Mouse (Mus musculus): ENCODE data around the gene Mtcl1. TPM values are rescaled to one million over a fixed set of nuclear protein-coding genes. Genes with fewer than 3 reads are reported as not detected.

Mtcl1 gene
- total RNA-seq, 2 experiments from 2014 or later, result 31.7 to 44.8 TPM

DNA sequence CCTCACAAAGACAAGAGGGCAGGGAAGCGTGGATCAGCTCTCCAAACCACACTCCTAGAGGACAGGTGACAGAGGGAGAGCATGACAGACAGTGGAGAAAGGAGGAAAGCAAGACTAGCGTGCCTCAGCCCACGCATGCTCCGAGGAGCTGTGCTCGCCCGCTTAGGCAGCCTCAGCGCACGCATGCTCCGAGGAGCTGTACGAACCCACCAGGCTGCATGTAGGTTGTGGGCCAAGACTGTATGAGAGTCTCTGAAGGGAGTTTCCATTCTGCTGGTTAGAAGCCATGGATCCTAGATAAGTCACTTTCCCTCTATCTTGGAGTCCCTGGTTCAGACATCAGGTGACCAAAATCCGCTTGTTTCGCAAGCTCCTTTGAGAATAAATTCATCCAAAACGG lies 29.8 kb upstream of the Mtcl1 start:
- TF ChIP-seq CTCF (conservative IDR thresholded peaks at IDR 0.05), result no peak
- Histone ChIP-seq H3K27ac (peak overlapping the region; percentile 28; the same call in 1 of the 2 replicates), H3K4me3 (no peak overlapping the region)
- no peak for DNase-seq (ENCODE audit: low spot score in 2 of 2)

DNA sequence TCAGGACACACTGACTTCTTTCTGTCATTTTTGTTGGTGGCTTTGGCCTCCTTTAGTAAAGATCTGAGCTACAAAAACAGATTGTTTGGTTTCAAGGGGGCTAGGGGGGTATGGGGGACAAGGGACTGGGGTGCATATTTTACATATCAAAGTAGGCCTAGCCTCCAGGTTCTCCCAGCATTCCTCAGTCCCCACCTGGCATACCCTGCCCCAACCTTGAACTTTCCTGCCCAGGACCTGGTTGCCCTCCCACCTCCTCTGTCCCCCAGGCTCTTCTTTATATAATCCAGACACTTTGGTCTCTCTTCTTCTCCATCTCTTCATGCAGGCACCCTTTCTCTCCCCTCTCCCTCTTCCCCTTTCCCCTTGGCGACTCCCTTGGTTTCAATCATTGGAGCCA lies 23.7 kb upstream of the Mtcl1 start:
- no peak for DNase-seq (ENCODE audit: low spot score in 2 of 2)
- TF ChIP-seq CTCF (conservative IDR thresholded peaks at IDR 0.05), result no peak
- Histone ChIP-seq H3K27ac (no peak overlapping the region), H3K4me3 (no peak overlapping the region)

DNA sequence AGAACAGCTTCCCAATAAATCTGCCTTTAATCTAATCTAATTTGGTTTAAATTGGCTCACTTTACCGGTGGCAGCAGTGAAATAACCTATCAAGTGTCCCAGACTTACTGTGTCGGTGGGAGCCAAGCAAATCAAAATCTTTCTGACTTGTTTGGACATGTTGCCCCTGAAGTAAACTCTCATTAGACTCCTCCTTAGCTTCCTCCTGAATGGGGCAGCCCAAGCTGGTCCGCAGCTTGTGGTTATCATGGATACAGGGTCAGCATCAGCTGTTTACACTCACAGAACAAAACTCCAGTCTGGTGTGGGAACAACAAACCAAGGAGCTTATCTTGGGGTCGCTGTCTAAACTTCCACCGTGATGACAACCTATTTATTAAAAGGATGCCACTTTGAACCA lies 22.2 kb upstream of the Mtcl1 start:
- DNase-seq (ENCODE audit: low spot score in 2 of 2), result no peak
- no peak overlapping the region for H3K27ac ChIP-seq
- no peak for TF ChIP-seq CTCF (conservative IDR thresholded peaks at IDR 0.05)
- no peak overlapping the region for H3K4me3 ChIP-seq

DNA sequence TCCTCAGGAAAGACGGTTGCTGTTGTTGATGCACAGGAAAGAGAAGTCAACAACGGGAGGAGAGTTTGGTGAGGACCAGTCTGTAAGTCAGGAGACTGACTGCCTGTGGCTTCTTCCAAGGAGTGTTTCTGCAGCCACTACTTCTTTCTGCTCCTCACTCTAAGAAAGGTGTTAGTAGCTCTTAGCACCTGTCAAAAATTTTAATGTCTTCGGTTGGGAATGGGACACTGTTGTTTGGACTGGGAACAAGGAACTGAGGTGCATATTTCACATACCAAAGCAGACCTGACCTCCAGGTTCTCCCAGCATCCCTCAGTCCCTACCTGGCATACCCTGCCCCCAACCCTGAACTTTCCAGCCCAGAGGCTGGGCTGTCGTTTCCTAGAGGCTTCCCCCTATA lies 21.7 kb upstream of the Mtcl1 start:
- TF ChIP-seq CTCF (conservative IDR thresholded peaks at IDR 0.05), result no peak
- no peak for DNase-seq (ENCODE audit: low spot score in 2 of 2)
- Histone ChIP-seq H3K4me3 (no peak overlapping the region), H3K27ac (no peak overlapping the region)

DNA sequence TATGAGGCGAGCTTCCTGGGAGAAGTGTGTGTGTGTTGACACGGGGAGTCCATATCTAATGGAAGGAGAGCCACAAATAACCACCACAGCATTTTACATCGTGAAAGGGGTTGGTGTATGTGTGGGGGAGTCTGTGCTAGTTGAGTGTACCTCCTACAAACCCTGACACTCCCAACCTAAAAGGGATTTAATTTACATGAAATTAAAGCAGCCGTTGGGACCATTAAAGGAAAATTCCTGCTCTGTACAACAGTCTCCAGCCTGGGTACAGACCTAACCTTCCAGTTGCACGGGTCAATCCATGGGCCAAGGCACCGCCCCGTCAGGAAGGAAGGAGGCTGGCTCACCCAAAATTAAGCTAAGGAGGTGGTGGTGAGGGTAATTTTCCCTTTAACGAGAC lies 20.5 kb upstream of the Mtcl1 start:
- DNase-seq (ENCODE audit: low spot score in 2 of 2), result no peak
- no peak for TF ChIP-seq CTCF (conservative IDR thresholded peaks at IDR 0.05)
- H3K4me3 ChIP-seq, result no peak overlapping the region
- no peak overlapping the region for H3K27ac ChIP-seq

DNA sequence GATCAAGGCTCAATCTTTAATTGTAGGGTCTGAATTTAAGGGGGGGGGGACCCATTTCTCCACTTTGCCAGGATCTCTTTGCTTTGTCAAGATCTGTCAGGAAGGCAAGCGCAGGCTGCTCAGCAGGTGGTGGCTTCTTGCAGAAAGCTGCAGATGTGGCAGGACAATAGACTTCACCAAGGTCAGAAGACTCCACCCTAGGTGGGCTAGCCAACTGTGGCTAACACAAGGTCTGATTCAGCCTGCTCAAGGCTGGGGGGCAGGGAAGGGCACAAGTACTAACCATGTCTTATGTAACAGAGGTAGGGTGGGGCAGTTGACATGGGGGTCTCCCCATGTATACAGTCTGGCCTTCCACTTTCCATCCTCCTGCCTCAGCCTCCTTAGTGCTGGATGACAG lies 7.7 kb upstream of the Mtcl1 start:
- no peak overlapping the region for H3K4me3 ChIP-seq
- no peak for TF ChIP-seq CTCF (conservative IDR thresholded peaks at IDR 0.05)
- H3K27ac ChIP-seq, result no peak overlapping the region
- DNase-seq (ENCODE audit: low spot score in 2 of 2), result no peak

DNA sequence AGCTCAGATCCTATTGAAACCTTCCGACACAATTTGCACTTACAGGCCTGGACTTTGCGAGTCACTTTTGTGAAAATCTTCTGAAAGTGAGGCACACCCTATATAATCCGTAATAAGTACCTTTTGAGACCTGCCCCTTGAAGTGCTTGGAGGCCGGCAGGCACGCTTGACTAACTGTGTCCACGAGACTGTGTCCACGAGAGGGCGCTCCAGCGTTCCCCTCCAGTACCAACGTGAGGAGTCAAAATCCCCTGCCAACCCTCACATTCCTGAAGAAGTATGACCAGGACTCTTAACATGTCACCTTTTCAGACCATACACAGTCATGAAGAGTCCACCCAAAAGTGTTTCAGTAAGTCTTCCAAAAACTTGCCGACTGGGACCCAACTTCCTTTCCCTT lies 1.6 kb upstream of the Mtcl1 start:
- peak; percentile 82 to 88 for DNase-seq (ENCODE audit: low spot score in 2 of 2)
- TF ChIP-seq CTCF (conservative IDR thresholded peaks at IDR 0.05), result peak; percentile 94
- Histone ChIP-seq H3K27ac (no peak overlapping the region), H3K4me3 (peak overlapping the region; percentile 93; the same call in 1 of the 2 replicates)

DNA sequence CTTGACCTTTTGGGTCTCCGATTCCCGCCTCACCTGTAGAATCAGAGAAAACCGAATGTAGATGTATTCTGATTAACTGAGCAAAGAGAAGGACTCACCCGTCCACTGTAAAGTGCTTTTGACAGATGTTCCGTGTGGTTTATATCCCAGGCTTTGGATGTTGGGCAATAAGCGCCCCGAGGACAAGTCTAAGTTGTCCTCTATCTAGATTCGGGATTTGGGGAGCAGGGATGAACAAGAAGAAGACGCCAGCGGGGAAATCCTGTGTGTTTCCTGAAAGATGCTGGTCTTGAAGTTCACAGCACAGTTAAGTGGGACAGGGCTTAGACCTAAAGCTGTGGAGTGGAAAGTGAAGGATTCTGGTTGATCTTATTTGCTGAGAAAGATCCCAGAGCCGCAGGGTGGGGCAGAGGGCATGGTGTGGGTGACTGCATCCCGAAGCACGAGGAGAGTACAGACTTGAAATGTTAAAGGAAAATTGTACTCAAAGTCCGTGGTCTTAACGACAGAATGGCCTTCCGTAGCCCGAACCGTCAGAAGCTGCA lies 1.0 kb upstream of the Mtcl1 start:
- TF ChIP-seq CTCF (conservative IDR thresholded peaks at IDR 0.05), result no peak

DNA sequence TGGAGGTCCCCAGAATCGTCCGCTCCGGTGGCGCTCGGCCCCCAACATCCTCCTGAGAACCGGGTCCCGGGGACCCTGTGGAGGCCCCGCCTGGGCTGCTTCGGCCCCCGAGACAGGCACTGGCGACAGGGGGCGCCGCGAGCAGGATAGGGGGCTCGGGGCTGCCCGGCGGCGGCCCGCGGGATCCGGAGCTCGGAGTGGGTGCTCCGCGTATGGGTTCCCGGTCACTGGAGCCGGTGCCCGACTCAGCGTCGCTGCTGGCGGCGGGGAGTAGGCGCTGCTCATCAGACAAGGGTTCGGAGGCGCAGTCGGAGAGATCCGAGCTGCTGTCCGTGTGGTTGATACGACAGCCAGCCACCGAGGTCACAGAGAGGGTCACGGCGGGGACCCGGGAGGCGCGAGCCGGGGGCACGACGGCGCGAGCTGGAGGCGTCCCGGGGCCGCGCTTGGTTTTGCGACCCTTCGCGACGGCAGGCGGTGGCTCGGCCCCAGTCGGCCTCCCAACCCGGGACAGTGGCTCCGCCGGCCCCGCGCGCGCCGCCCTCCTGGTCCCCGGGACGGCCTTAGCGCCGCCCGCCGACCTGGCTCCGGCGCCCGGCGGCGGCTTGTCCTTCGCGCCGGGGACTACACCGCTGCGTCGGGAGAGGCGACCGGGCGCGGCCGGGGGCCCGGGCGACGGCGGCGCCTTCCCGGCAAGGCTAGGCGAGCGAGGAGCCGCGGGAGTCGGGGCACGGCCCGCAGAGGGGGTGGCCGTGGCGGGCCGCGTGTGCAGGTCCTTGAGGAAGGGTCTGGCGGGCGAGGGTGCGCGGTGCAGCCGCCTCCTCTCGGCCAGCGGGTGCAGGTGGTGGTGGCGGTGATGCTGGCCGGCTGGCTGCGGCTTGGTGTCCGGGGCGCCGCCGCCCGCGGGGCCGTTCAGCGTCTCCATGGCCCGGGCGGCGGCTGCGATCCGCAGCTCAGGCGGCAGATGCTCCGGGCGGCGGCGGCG lies 837 bp downstream of the Mtcl1 start:
- peak in 1 of 2 experiments; percentile 73 for DNase-seq (ENCODE audit: low spot score in 2 of 2)
- H3K27ac ChIP-seq, result peak overlapping the region; percentile 94
- H3K4me3 ChIP-seq, result peak overlapping the region; percentile 93
- peak; percentile 80 for TF ChIP-seq CTCF (conservative IDR thresholded peaks at IDR 0.05)

More for the DNA sequence above, 1.0 kb upstream of the Mtcl1 start:
- peak overlapping the region; percentile 93 for H3K4me3 ChIP-seq
- H3K27ac ChIP-seq, result peak overlapping the region; percentile 94; the same call in 1 of the 2 replicates
- DNase-seq (ENCODE audit: low spot score in 2 of 2), result no peak

DNA sequence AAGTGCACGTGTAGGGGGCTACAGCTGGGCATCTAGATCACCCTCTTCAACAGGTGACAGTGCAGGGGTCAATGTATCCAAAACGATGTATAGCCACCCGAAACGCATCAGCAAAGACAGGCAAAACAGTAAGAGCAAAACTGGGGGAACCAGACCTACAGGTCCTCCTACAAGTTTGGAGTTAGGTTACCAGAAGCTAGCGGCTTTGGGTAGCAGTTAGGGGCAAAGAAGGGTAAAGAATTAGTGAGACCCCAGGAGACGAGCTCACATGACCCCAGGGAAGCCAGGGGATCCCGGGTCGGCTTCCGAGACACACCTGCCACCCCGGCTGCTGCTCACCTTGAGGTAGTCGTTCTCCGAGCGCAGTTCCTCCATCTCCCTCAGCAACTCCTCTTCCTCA lies 1.6 kb downstream of the Mtcl1 start:
- Histone ChIP-seq H3K4me3 (peak overlapping the region; percentile 93), H3K27ac (peak overlapping the region; percentile 94)
- TF ChIP-seq CTCF (conservative IDR thresholded peaks at IDR 0.05), result no peak
- DNase-seq (ENCODE audit: low spot score in 2 of 2), result no peak

DNA sequence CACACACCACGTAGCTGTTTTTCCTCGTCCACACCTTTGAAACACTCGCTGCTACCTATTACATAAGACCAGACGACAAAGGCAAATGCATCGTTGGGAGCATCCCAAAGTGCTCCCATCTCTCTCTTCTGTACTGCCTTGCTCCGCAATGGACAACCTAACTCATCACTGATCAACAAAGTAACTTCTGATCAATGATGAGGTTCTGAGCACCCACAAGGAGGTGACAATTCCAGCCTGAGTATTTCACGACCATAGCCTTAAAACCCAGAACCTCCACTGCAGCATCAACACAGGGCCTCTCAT lies 2.6 kb downstream of the Mtcl1 start:
- Histone ChIP-seq H3K27ac (peak overlapping the region; percentile 94), H3K4me3 (peak overlapping the region; percentile 93)
- TF ChIP-seq CTCF (conservative IDR thresholded peaks at IDR 0.05), result no peak
- no peak for DNase-seq (ENCODE audit: low spot score in 2 of 2)

DNA sequence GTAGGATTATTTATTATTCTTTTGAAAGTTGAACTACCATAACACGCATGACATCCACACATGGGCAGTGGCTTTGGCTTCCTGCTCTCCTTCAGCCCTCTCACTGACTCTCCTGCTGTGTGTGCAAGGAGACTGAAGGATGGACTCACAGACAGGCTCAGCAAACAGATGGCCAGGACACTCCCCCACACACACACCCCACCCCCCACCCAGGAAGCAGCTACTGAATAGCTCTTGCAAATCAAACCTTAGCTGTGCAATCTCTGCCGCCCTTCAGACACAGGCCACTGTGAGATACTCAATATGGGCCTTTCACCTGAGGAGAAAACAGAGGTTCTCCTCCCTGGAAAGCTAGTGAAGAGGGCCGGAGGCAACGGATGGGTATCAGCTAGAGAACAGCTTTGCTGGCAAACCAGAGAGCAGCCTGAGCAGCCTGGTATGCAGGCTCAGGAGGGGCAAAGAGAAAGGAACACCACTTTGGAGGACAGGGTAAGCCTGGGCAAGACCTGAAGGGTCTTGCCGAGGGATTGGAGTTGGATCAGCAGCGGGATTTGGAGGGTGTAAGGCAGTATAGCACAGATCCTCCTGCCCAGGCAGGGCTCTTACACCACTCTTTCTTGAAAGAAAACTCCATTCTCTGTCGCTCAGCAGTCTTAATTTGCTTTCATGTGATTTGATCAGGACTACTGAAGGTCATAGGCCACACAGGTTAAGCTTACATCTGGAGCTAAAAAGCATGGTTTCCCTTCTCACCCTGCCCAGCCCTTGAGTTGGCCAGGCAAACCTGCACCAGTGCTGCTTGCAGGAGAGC lies 3.1 kb downstream of the Mtcl1 start:
- TF ChIP-seq CTCF (conservative IDR thresholded peaks at IDR 0.05), result no peak
- Histone ChIP-seq H3K4me3 (peak overlapping the region; percentile 93), H3K27ac (peak overlapping the region; percentile 94)
- DNase-seq (ENCODE audit: low spot score in 2 of 2), result no peak
